Mouse (Mus musculus) liver, embryonic 14 days (tissue): ENCODE data around the gene Lamc3. TPM values are rescaled to one million over a fixed set of nuclear protein-coding genes. Genes with fewer than 3 reads are reported as not detected.

Experiments
- polyA plus RNA-seq: library from polyadenylated mRNA; depleted of rRNA; stranded (reverse); fragments of >200 nt; gene quantifications from 2 replicates; pipeline ENCODE4 v1.2.3, GENCODE M21; 2012; rRNA removed

The Lamc3 gene
- polyA plus RNA-seq, result 0.01 and 0.02 TPM in 2 replicates

GRCm38 (mm10) chr2:31887030-31887429 lies at the start of gene Lamc3:
Gene Lamc3 (plus strand): TSS chr2:31887291.

DNA sequence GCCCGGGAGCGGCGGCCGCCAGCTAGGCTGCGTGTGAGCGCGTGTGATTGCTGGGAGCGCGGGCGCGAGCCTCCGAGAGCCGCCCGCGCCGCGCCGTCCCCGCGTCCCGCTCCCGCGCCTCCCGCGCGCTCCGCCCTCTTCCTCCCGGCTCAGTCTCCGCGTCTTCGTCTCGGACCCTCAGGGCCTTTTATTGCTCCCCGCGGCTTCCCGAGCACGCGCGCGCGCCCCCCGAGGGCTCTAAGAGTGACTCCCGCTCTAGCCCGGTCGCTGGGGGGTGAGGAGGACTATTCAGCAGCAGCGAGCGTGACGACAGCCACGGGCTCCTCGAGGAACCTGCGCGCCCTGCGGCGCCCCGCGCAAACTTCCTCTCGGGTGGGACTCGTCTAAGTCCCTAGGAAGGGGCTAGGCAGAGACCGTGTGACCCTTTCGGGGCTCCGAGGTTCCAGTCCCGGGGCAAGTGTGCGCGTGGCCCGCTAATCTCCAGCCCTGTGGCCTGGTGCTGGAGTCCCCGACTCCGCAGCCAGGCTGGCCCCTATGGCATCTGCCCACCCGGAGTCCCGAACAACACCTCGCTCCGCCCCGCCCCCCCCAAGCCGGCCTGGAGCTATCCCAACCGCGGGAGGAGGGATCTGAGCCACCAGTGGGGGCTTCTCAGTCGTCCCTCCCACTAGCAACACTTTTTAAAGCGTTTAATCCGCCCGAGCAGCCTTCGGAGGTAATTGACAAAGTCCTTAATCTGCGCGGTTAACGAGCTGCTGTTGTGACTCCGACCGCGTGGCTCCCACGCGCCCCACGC lies 41.0 kb upstream of the Lamc3 start, which contains the start of gene Fibcd1:
TSS of gene Fibcd1 (minus strand) at position 110 of the 796 bp plus-strand sequence.

DNA sequence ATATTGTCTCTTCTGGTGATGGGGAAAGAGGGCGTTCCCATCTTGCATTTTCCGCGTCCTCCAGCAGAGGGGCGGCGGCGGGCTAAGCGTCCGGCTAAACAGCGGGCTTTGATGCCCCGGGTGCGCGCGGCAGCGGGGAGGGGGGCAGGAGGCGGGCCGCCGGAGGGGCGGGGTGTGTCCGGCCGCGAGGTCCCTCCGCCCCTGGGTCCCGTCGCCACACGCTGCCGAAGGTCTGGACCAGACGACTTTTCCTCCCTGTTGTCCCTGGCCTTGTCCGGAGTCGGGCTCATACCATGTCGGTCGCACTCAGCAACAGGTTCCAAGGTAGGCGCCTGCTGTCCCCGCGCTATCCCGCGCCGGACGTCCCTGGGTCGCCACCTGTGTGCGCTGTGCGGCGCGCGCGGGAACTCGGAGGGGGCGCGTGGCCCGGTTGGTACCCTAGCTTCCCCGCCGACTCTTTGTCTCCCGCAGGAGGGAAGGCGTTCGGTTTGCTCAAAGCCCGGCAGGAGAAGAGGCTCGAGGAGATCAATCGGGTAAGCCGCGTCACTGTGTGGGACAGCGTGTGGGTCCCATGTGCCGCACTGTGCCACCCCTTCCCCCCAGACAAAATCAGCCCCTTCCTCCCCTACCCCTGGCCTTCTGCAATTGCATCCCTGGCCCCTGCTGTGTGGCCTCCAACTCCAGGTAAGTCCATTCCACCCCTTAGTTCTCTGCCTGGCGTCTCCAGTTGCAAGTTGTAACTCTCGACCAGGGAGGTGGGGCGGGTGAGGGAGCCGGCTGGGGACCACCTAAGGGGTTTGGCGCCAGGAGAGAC lies 63.2 kb downstream of the Lamc3 start, which contains the start of gene Aif1l:
TSS of gene Aif1l (plus strand) at position 82 of the 814 bp plus-strand sequence.

DNA sequence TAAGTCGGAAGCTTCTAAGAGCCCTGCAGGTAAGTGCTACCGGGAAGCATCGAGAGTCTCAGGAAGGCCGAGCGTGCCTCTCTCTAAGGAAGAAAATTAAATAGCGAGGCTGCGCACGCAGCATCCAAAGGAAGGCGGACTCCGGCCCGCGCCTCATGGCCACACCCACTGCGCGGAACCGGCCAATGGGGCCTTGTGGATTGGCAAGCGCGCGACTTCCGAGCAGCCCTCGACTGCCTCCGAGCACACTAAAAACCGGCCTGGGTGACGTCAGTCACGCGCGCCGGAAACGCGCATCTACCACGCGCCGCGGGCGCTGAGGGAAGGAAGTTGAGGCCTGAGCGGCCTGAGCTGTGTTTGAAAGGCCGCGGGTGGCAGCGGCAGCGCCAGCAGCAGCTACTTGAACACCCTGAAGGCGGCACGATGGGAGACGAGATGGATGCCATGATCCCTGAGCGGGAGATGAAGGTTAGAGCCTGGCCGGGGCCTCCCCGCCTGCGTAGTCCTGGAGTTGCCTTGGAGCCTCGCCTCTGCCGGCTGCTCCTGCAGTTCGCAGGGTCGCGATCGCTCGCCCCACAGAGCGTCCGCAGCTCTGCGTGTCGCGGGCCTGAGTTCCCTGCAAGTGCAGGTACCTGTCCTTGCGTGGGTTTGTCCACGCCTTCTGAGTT lies 87.2 kb downstream of the Lamc3 start, which contains the start of gene Nup214:
TSS of gene Nup214 (plus strand) at position 296 of the 668 bp plus-strand sequence.

Other genes with a start within 250 kb of the Lamc3 start
- not detected in 2 replicates for gene Prdm12, start 247.3 kb upstream of the Lamc3 start, polyA plus RNA-seq
- gene Exosc2, start 216.6 kb upstream of the Lamc3 start, polyA plus RNA-seq, result 28.0 and 30.3 TPM in 2 replicates
- 8.6 and 10.1 TPM in 2 replicates for gene Abl1, start 198.9 kb upstream of the Lamc3 start, polyA plus RNA-seq
- 0.01 TPM in 2 replicates for gene Qrfp, start 76.7 kb upstream of the Lamc3 start, polyA plus RNA-seq
- not detected in 2 replicates for gene Fibcd1, start 41.3 kb upstream of the Lamc3 start, polyA plus RNA-seq
- gene Aif1l, start 62.8 kb downstream of the Lamc3 start, polyA plus RNA-seq, result 0.98 and 1.2 TPM in 2 replicates
- 12.4 and 14.1 TPM in 2 replicates for gene Nup214, start 87.1 kb downstream of the Lamc3 start, polyA plus RNA-seq
- gene Fam78a, start 197.6 kb downstream of the Lamc3 start, polyA plus RNA-seq, result 7.0 and 8.5 TPM in 2 replicates
- gene Plpp7, start 208.2 kb downstream of the Lamc3 start, polyA plus RNA-seq, result 1.2 TPM in 2 replicates